Mouse (Mus musculus): Measurements from ENCODE around the gene Vmn1r57. TPM values are rescaled to one million over a fixed set of nuclear protein-coding genes. Genes with fewer than 3 reads are reported as not detected.

Vmn1r57 gene
- not detected for polyA plus RNA-seq (2012; fragmentation: generic; extraction: Trizol)

GRCm38 (mm10) chr7:5218193-5218592 lies at the start of gene Vmn1r57:
Vmn1r57 (plus strand) TSS chr7:5218493.

GRCm38 (mm10) chr7:5196647-5197046 lies 21.6 kb upstream of the Vmn1r57 start, which contains the start of gene Vmn1r56:
Vmn1r56 (minus strand) TSS chr7:5196747.

Other genes with a start within 250 kb of the Vmn1r57 start
- under 1 TPM; 0.01 to 0.13 TPM for gene Sbk3, start 247.3 kb upstream of the Vmn1r57 start, polyA plus RNA-seq (2012; fragmentation: generic; extraction: Trizol)
- 10 to 100 TPM in 1 of 2 experiments, 1 to 10 TPM in 1; 7.9 to 20.1 TPM for gene Zfp579, start 222.3 kb upstream of the Vmn1r57 start, polyA plus RNA-seq (2012; fragmentation: generic; extraction: Trizol)
- 10 to 100 TPM; 24.7 to 30.2 TPM for gene Zfp524, start 204.1 kb upstream of the Vmn1r57 start, polyA plus RNA-seq (2012; fragmentation: generic; extraction: Trizol)
- 10 to 100 TPM; 22.6 to 29.6 TPM for gene Fiz1, start 203.8 kb upstream of the Vmn1r57 start, polyA plus RNA-seq (2012; fragmentation: generic; extraction: Trizol)
- gene Gm44973, start 203.0 kb upstream of the Vmn1r57 start, polyA plus RNA-seq (2012; fragmentation: generic; extraction: Trizol): under 1 TPM; 0.14 to 0.17 TPM
- gene Zfp865, start 198.1 kb upstream of the Vmn1r57 start, polyA plus RNA-seq (2012; fragmentation: generic; extraction: Trizol): 10 to 100 TPM in 1 of 2 experiments, 1 to 10 TPM in 1; 6.3 to 24.5 TPM
- under 1 TPM; 0.12 to 0.55 TPM for gene Ccdc106, start 197.9 kb upstream of the Vmn1r57 start, polyA plus RNA-seq (2012; fragmentation: generic; extraction: Trizol)
- not detected for gene 4632433K11Rik, start 184.4 kb upstream of the Vmn1r57 start, polyA plus RNA-seq (2012; fragmentation: generic; extraction: Trizol)
- gene Zfp784, start 180.0 kb upstream of the Vmn1r57 start, polyA plus RNA-seq (2012; fragmentation: generic; extraction: Trizol): 1 to 10 TPM; 1.7 to 8.9 TPM
- gene Zfp580, start 167.0 kb upstream of the Vmn1r57 start, polyA plus RNA-seq (2012; fragmentation: generic; extraction: Trizol): 10 to 100 TPM; 26.8 to 46.2 TPM
- 100 to 1,000 TPM; 166 to 202 TPM for gene U2af2, start 156.3 kb upstream of the Vmn1r57 start, polyA plus RNA-seq (2012; fragmentation: generic; extraction: Trizol)
- 100 to 1,000 TPM; 130 to 144 TPM for gene Epn1, start 138.3 kb upstream of the Vmn1r57 start, polyA plus RNA-seq (2012; fragmentation: generic; extraction: Trizol)
- under 1 TPM in 1 of 2 experiments, not detected in 1; 0.06 TPM for gene Rfpl4, start 101.5 kb upstream of the Vmn1r57 start, polyA plus RNA-seq (2012; fragmentation: generic; extraction: Trizol)
- under 1 TPM in 1 of 2 experiments, not detected in 1; 0.05 TPM for gene Rasl2-9, start 92.5 kb upstream of the Vmn1r57 start, polyA plus RNA-seq (2012; fragmentation: generic; extraction: Trizol)
- gene Vmn1r55, start 68.8 kb upstream of the Vmn1r57 start, polyA plus RNA-seq (2012; fragmentation: generic; extraction: Trizol): not detected
- not detected for gene Vmn1r56, start 21.7 kb upstream of the Vmn1r57 start, polyA plus RNA-seq (2012; fragmentation: generic; extraction: Trizol)
- gene Gm5065, start 132.0 kb downstream of the Vmn1r57 start, polyA plus RNA-seq (2012; fragmentation: generic; extraction: Trizol): not detected
- gene Nlrp2, start 132.5 kb downstream of the Vmn1r57 start, polyA plus RNA-seq (2012; fragmentation: generic; extraction: Trizol): not detected
- not detected for gene Vmn1r58, start 194.9 kb downstream of the Vmn1r57 start, polyA plus RNA-seq (2012; fragmentation: generic; extraction: Trizol)
- gene Vmn1r59, start 238.3 kb downstream of the Vmn1r57 start, polyA plus RNA-seq (2012; fragmentation: generic; extraction: Trizol): not detected

Data from C3H10T1/2 (cell line).